Mouse (Mus musculus) erythroblast, embryonic 14.5 days (primary cell): ENCODE measurements around the gene Ctcf.

ENCODE experiments used
- GATA1 ChIP-seq: IDR thresholded peaks from 2 replicates; pipeline ENCODE4 v1.6.1; 2012; ENCODE audit warnings: low read length, inconsistent platforms, mixed read lengths
- TAL1 ChIP-seq: IDR thresholded peaks from 3 replicates; pipeline ENCODE4 v1.6.1; 2012; ENCODE audit warnings: low read length, inconsistent platforms, mixed read lengths

DNA sequence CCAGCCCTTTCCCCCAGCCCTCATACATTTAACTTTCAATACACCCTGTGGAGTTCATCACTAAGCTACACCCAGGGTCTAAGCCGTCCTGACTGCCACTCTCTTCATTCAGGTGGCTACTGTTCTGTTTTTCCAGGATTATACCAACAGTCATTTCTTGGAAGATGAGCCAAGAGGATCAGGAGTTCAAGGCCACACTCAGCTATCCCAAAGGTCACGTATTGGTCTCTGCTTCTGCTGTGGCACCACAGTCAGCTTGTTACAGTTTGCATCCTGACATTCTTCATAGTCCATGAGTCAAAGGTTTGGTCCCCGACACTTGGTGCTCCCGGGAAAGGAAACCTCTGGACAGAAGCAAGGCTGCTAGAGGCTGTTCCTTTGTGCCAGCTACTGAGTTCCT is 83.3 kb downstream of the Ctcf start:
- no peak for TF ChIP-seq GATA1
- TF ChIP-seq TAL1 = no peak
